Mouse (Mus musculus) embryonic facial prominence, embryonic 12.5 days (tissue): ENCODE measurements around the gene Gm17535. TPM values are rescaled to one million over a fixed set of nuclear protein-coding genes. Genes with fewer than 3 reads are reported as not detected.
"Not testable (repeated sequence)": the region's sequence is repeated elsewhere in the genome, so short reads cannot be mapped to it uniquely, and the experiment has no call there.

Experiments
- ATAC-seq: fragments of 200-750 bp; cut with Nextera tagmentation; 2 replicates; pipeline ENCODE4 v1.8.0; 2017; ENCODE audit not compliant: insufficient number of reproducible peaks, insufficient read depth, low FRiP score, low TSS enrichment
- H3K27ac ChIP-seq: fragments of 300-500 bp; sonication (generic); 2 replicates; pipeline ENCODE4 v1.5.1; 2016; ENCODE audit warnings: mild to moderate bottlenecking
- H3K27me3 ChIP-seq: fragments of 300-500 bp; sonication (generic); 2 replicates; pipeline ENCODE4 v1.6.1; 2016; ENCODE audit warnings: mild to moderate bottlenecking, moderate library complexity
- H3K36me3 ChIP-seq: fragments of 300-500 bp; sonication (generic); 2 replicates; pipeline ENCODE4 v1.6.1; 2016; ENCODE audit warnings: mild to moderate bottlenecking
- H3K4me1 ChIP-seq: fragments of 300-500 bp; sonication (generic); 2 replicates; pipeline ENCODE4 v1.6.1; 2016
- H3K4me2 ChIP-seq: fragments of 300-500 bp; sonication (generic); replicated peaks from 2 replicates; pipeline ENCODE4 v1.6.1; 2016; ENCODE audit warnings: mild to moderate bottlenecking, moderate library complexity
- H3K4me3 ChIP-seq: fragments of 300-500 bp; sonication (generic); 2 replicates; pipeline ENCODE4 v1.5.1; 2016; ENCODE audit warnings: mild to moderate bottlenecking
- H3K9ac ChIP-seq: fragments of 300-500 bp; sonication (generic); 2 replicates; pipeline ENCODE4 v1.6.1; 2016; ENCODE audit warnings: mild to moderate bottlenecking, moderate library complexity
- H3K9me3 ChIP-seq: fragments of 300-500 bp; sonication (generic); 2 replicates; pipeline ENCODE4 v1.6.1; 2016; ENCODE audit warnings: mild to moderate bottlenecking, moderate library complexity
- WGBS: fragments of 180-500 bp; shearing (Covaris S2); methylation state at CpG from one replicate; pipeline ENCODE4 v1.1.7; 2016; 5-methylcytosine and 5-hydroxymethylcytosine counted together
- polyA plus RNA-seq: library from polyadenylated mRNA; unstranded; fragments of >200 nt; fragmentation: Nextera tagmentation; extraction: Ambion mirVana; gene quantifications from 2 replicates; pipeline ENCODE4 v1.2.1, GENCODE M21; 2016

The Gm17535 gene
- polyA plus RNA-seq: not detected in 2 replicates

DNA sequence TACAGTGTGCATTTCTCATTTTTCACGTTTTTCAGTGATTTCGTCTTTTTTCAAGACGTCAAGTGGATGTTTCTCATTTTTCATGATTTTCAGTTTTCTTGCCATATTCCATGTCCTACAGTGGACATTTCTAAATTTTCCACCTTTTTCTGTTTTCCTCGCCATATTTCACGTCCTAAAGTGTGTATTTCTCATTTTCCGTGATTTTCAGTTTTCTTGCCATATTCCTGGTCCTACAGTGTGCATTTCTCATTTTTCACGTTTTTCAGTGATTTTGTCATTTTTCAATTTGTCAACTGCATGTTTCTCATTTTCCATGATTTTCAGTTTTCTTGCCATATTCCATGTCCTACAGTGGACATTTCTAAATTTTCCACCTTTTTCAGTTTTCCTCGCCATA lies at the start of gene Gm17535:
Gene Gm17535, plus strand, starts transcription at position 301 of the 400 bp plus-strand sequence.
- ATAC-seq, H3K9me3 ChIP-seq, H3K4me1 ChIP-seq, H3K27me3 ChIP-seq, H3K4me3 ChIP-seq, H3K27ac ChIP-seq, H3K36me3 ChIP-seq, H3K9ac ChIP-seq, H3K4me2 ChIP-seq: not testable (repeated sequence)
- WGBS: 33% methylated on average over 1 of the region's 8 CpGs

DNA sequence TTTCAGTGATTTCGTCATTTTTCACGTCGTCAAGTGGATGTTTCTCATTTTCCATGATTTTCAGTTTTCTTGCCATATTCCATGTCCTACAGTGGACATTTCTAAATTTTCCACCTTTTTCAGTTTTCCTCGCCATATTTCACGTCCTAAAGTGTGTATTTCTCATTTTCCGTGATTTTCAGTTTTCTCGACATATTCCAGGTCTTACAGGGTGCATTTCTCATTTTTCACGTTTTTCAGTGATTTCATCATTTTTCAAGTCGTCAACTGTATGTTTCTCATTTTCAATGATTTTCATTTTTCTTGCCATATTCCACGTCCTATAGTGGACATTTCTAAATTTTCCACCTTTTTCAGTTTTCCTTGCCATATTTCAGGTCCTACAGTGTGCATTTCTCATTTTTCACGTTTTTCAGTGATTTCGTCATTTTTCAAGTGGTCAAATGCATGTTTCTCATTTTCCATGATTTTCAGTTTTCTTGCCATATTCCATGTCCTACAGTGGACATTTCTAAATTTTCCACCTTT lies 33.9 kb upstream of the Gm17535 start, which contains the start of gene Gm10722:
Gene Gm10722, plus strand, starts transcription at position 478 of the 528 bp plus-strand sequence.
- not testable (repeated sequence) for H3K4me2 ChIP-seq, H3K36me3 ChIP-seq, H3K9ac ChIP-seq, H3K27me3 ChIP-seq, H3K4me1 ChIP-seq, H3K9me3 ChIP-seq, H3K27ac ChIP-seq, ATAC-seq, H3K4me3 ChIP-seq
- 70% methylated on average over 12 of the region's 12 CpGs for WGBS

DNA sequence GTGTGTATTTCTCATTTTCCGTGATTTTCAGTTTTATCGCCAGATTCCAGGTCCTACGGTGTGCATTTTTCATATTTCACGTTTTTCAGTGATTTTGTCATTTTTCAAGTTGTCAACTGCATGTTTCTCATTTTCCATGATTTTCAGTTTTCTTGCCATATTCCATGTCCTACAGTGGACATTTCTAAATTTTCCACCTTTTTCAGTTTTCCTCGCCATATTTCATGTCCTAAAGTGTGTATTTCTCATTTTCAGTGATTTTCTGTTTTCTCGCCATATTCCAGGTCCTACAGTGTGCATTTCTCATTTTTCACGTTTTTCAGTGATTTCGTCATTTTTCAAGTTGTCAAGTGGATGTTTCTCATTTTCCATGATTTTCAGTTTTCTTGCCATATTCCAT lies 33.4 kb upstream of the Gm17535 start:
- 65% methylated on average over 8 of the region's 8 CpGs for WGBS
- H3K9ac ChIP-seq, ATAC-seq: not testable (repeated sequence)

DNA sequence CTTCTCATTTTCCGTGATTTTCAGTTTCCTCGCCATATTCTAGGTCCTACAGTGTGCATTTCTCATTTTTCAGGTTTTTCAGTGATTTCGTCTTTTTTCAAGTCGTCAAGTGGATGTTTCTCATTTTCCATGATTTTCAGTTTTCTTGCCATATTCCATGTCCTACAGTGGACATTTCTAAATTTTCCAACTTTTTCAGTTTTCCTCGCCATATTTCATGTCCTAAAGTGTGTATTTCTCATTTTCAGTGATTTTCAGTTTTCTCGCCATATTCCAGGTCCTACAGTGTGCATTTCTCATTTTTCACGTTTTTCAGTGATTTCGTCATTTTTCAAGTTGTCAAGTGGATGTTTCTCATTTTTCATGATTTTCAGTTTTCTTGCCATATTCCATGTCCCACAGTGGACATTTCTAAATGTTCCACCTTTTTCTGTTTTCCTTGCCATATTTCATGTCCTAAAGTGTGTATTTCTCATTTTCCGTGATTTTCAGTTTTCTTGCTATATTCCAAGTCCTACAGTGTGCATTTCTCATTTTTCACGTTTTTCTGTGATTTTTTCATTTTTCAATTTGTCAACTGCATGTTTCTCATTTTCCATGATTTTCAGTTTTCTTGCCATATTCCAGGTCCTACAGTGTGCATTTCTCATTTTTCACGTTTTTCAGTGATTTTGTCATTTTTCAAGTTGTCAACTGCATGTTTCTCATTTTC lies 32.3 kb upstream of the Gm17535 start:
- H3K27ac ChIP-seq: not testable (repeated sequence)
- 68% methylated on average over 9 of the region's 11 CpGs for WGBS

More for the DNA sequence above, 33.4 kb upstream of the Gm17535 start:
- H3K9me3 ChIP-seq, H3K27ac ChIP-seq, H3K36me3 ChIP-seq, H3K4me2 ChIP-seq, H3K4me3 ChIP-seq, H3K27me3 ChIP-seq, H3K4me1 ChIP-seq: not testable (repeated sequence)

DNA sequence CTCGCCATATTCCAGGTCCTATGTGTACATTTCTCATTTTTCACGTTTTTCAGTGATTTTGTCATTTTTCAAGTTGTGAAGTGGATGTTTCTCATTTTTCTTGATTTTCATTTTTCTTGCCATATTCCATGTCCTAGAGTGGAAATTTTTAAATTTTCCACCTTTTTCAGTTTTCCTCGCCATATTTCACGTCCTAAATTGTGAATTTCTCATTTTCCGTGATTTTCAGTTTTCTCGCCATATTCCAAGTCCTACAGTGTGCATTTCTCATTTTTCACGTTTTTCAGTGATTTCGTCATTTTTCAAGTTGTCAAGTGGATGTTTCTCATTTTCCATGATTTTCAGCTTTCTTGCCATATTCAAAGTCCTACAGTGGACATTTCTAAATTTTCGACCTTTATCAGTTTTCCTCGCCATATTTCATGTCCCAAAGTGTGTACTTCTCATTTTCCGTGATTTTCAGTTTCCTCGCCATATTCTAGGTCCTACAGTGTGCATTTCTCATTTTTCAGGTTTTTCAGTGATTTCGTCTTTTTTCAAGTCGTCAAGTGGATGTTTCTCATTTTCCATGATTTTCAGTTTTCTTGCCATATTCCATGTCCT lies 31.5 kb upstream of the Gm17535 start, which contains the start of gene Gm11168:
Gene Gm11168, plus strand, starts transcription at position 553 of the 603 bp plus-strand sequence.
- not testable (repeated sequence) for H3K9ac ChIP-seq, ATAC-seq, H3K27me3 ChIP-seq, H3K9me3 ChIP-seq, H3K36me3 ChIP-seq, H3K4me2 ChIP-seq, H3K4me1 ChIP-seq, H3K27ac ChIP-seq, H3K4me3 ChIP-seq
- WGBS: 70% methylated on average over 6 of the region's 14 CpGs

More for the DNA sequence above, 32.3 kb upstream of the Gm17535 start:
- H3K4me2 ChIP-seq, H3K36me3 ChIP-seq, H3K27me3 ChIP-seq, H3K4me3 ChIP-seq, H3K9me3 ChIP-seq, H3K4me1 ChIP-seq, H3K9ac ChIP-seq: not testable (repeated sequence)
- ATAC-seq: peak; percentile 91

DNA sequence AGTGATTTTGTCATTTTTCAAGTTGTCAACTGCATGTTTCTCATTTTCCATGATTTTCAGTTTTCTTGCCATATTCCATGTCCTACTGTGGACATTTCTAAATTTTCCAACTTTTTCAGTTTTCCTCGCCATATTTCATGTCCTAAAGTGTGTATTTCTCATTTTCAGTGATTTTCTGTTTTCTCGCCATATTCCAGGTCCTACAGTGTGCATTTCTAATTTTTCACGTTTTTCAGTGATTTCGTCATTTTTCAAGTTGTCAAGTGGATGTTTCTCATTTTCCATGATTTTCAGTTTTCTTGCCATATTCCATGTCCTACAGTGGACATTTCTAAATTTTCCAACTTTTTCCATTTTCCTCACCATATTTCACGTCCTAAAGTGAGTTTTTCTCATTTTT lies 28.2 kb upstream of the Gm17535 start:
- not testable (repeated sequence) for H3K4me1 ChIP-seq, H3K27ac ChIP-seq, ATAC-seq, H3K36me3 ChIP-seq, H3K27me3 ChIP-seq, H3K9ac ChIP-seq, H3K9me3 ChIP-seq, H3K4me3 ChIP-seq, H3K4me2 ChIP-seq
- WGBS: 85% methylated on average over 1 of the region's 5 CpGs

DNA sequence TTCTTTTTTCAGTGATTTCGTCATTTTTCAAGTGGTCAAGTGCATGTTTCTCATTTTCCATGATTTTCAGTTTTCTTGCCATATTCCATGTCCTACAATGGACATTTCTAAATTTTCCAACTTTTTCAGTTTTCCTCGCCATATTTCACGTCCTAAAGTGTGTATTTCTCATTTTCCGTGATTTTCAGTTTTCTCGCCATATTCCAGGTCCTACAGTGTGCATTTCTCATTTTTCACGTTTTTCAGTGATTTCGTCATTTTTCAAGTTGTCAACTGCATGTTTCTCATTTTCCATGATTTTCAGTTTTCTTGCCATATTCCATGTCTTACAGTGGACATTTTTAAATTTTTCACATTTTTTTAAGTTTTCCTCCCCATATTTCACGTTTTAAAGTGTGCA lies 27.8 kb upstream of the Gm17535 start:
- not testable (repeated sequence) for H3K27ac ChIP-seq, H3K4me3 ChIP-seq, H3K9ac ChIP-seq, H3K27me3 ChIP-seq, H3K9me3 ChIP-seq, H3K4me1 ChIP-seq, H3K4me2 ChIP-seq, H3K36me3 ChIP-seq
- 67% methylated on average over 8 of the region's 8 CpGs for WGBS
- ATAC-seq: peak; percentile 75

DNA sequence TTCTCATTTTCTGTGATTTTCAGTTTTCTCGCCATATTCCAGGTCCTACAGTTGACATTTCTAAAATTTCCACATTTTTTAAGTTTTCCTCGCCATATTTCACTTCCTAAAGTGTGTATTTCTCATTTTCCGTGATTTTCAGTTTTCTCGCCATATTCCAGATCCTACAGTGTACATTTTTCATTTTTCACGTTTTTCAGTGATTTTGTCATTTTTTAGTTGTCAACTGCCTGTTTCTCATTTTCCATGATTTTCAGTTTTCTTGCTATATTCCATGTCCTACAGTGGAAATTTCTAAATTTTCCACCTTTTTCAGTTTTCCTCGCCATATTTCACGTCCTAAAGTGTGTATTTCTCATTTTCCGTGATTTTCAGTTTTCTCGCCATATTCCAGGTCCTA lies 27.1 kb upstream of the Gm17535 start:
- H3K4me1 ChIP-seq, H3K4me2 ChIP-seq, ATAC-seq, H3K36me3 ChIP-seq, H3K9me3 ChIP-seq, H3K27me3 ChIP-seq, H3K9ac ChIP-seq, H3K27ac ChIP-seq, H3K4me3 ChIP-seq: not testable (repeated sequence)
- WGBS: 79% methylated on average over 8 of the region's 9 CpGs

DNA sequence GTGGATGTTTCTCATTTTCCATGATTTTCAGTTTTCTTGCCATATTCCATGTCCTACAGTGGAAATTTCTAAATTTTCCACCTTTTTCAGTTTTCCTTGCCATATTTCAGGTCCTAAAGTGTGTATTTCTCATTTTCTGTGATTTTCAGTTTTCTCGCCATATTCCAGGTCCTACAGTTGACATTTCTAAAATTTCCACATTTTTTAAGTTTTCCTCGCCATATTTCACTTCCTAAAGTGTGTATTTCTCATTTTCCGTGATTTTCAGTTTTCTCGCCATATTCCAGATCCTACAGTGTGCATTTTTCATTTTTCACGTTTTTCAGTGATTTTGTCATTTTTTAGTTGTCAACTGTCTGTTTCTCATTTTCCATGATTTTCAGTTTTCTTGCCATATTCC lies 25.1 kb upstream of the Gm17535 start:
- H3K4me1 ChIP-seq, H3K9me3 ChIP-seq, H3K36me3 ChIP-seq, H3K4me3 ChIP-seq, H3K9ac ChIP-seq, H3K27ac ChIP-seq, H3K27me3 ChIP-seq, H3K4me2 ChIP-seq: not testable (repeated sequence)
- no CpG with 5 or more reads among the region's 5 CpGs for WGBS
- ATAC-seq: 0 out of 2 replicates have a peak, but pooled peaks have one; percentile 64

DNA sequence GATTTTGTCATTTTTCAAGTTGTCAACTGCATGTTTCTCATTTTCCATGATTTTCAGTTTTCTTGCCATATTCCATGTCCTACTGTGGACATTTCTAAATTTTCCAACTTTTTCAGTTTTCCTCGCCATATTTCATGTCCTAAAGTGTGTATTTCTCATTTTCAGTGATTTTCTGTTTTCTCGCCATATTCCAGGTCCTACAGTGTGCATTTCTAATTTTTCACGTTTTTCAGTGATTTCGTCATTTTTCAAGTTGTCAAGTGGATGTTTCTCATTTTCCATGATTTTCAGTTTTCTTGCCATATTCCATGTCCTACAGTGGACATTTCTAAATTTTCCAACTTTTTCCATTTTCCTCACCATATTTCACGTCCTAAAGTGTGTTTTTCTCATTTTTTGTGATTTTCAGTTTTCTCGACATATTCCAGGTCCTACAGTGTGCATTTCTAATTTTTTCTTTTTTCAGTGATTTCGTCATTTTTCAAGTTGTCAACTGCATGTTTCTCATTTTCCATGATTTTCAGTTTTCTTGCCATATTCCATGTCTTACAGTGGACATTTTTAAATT lies 22.3 kb upstream of the Gm17535 start:
- H3K4me2 ChIP-seq, H3K4me3 ChIP-seq, H3K27ac ChIP-seq, H3K36me3 ChIP-seq, H3K9ac ChIP-seq, H3K27me3 ChIP-seq, ATAC-seq, H3K4me1 ChIP-seq, H3K9me3 ChIP-seq: not testable (repeated sequence)
- 75% methylated on average over 3 of the region's 7 CpGs for WGBS

DNA sequence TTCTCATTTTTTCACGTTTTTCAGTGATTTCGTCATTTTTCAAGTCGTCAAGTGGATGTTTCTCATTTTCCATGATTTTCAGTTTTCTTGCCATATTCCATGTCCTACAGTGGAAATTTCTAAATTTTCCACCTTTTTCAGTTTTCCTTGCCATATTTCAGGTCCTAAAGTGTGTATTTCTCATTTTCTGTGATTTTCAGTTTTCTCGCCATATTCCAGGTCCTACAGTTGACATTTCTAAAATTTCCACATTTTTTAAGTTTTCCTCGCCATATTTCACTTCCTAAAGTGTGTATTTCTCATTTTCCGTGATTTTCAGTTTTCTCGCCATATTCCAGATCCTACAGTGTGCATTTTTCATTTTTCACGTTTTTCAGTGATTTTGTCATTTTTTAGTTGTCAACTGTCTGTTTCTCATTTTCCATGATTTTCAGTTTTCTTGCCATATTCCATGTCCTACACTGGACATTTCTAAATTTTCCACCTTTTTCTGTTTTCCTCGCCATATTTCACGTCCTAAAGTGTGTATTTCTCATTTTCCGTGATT lies 21.6 kb upstream of the Gm17535 start, which contains the start of gene Gm10721:
Gene Gm10721, plus strand, starts transcription at position 408 of the 547 bp plus-strand sequence.
- not testable (repeated sequence) for H3K36me3 ChIP-seq, H3K27ac ChIP-seq, H3K27me3 ChIP-seq, H3K9me3 ChIP-seq, H3K4me2 ChIP-seq, H3K9ac ChIP-seq, H3K4me3 ChIP-seq, H3K4me1 ChIP-seq
- WGBS: no CpG with 5 or more reads among the region's 11 CpGs
- peak; percentile 62; the same call in 1 of the 2 replicates for ATAC-seq

DNA sequence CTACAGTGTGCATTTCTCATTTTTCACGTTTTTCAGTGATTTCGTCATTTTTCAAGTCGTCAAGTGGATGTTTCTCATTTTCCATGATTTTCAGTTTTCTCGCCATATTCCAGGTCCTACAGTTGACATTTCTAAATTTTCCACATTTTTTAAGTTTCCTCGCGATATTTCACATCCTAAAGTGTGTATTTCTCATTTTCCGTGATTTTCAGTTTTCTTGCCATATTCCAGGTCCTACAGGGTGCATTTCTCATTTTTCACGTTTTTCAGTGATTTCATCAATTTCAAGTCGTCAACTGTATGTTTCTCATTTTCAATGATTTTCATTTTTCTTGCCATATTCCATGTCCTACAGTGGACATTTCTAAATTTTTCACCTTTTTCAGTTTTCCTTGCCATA lies 19.0 kb upstream of the Gm17535 start, which contains the start of gene Gm10720:
Gene Gm10720, plus strand, starts transcription at position 301 of the 400 bp plus-strand sequence.
- not testable (repeated sequence) for H3K4me2 ChIP-seq, H3K27me3 ChIP-seq, ATAC-seq, H3K4me3 ChIP-seq, H3K9me3 ChIP-seq, H3K9ac ChIP-seq, H3K27ac ChIP-seq, H3K36me3 ChIP-seq, H3K4me1 ChIP-seq
- 64% methylated on average over 5 of the region's 9 CpGs for WGBS
